Mouse (Mus musculus): ENCODE measurements around the gene Iars. TPM values are rescaled to one million over a fixed set of nuclear protein-coding genes. Genes with fewer than 3 reads are reported as not detected.

Gene Iars
- 66.0 and 71.3 TPM in 2 replicates for polyA plus RNA-seq (2015; fragmentation: Nextera tagmentation; extraction: Ambion mirVana)

- 5% methylated on average over 26 of the region's 26 CpGs for WGBS
- Histone ChIP-seq H3K27me3 (no peaks in the 10 kb centered on the region), H3K27ac (peak within 1 kb of the TSS; percentile 34; the same call in 1 of the 2 replicates), H3K4me2 (replicated peaks) (peak within 1 kb of the TSS; percentile 89), H3K4me3 (peak within 1 kb of the TSS; percentile 67), H3K4me1 (peaks cover 23% of the 10 kb centered on the region), H3K9ac (peak within 1 kb of the TSS; percentile 83), H3K36me3 (peaks cover 17% of the 10 kb centered on the region), H3K9me3 (no peaks in the 10 kb centered on the region)
- ATAC-seq (ENCODE audit: low FRiP score, low read depth): peak; percentile 100
Observed at GRCm38 (mm10) chr13:49681351-49682232, at the start of gene Iars. Gene Iars, plus strand, starts transcription at chr13:49682100.

- Histone ChIP-seq H3K4me2 (replicated peaks) (no peak overlapping the region), H3K9ac (no peak overlapping the region), H3K4me1 (peaks cover 3% of the 10 kb centered on the region; the same call in 1 of the 2 replicates), H3K4me3 (no peak overlapping the region), H3K9me3 (no peaks in the 10 kb centered on the region), H3K36me3 (peaks cover 3% of the 10 kb centered on the region; the same call in 1 of the 2 replicates), H3K27ac (no peak overlapping the region), H3K27me3 (no peaks in the 10 kb centered on the region)
- ATAC-seq (ENCODE audit: low FRiP score, low read depth): no peak
- 97% methylated on average over 2 of the region's 2 CpGs for WGBS
Observed at GRCm38 (mm10) chr13:49639965-49640364, 41.9 kb upstream of the Iars start.

- no peak for ATAC-seq (ENCODE audit: low FRiP score, low read depth)
- no peak overlapping the region for H3K4me3 ChIP-seq
- H3K27me3 ChIP-seq: no peaks in the 10 kb centered on the region
- H3K27ac ChIP-seq: no peak overlapping the region
- H3K9me3 ChIP-seq: no peaks in the 10 kb centered on the region
- peaks cover 3% of the 10 kb centered on the region; the same call in 1 of the 2 replicates for H3K4me1 ChIP-seq
- H3K9ac ChIP-seq: no peak overlapping the region
- H3K4me2 ChIP-seq (replicated peaks): no peak overlapping the region
- H3K36me3 ChIP-seq: no peaks in the 10 kb centered on the region; the same call in 1 of the 2 replicates
- 77% methylated on average over 6 of the region's 6 CpGs for WGBS
Observed at GRCm38 (mm10) chr13:49642650-49643049, 39.2 kb upstream of the Iars start.

DNA sequence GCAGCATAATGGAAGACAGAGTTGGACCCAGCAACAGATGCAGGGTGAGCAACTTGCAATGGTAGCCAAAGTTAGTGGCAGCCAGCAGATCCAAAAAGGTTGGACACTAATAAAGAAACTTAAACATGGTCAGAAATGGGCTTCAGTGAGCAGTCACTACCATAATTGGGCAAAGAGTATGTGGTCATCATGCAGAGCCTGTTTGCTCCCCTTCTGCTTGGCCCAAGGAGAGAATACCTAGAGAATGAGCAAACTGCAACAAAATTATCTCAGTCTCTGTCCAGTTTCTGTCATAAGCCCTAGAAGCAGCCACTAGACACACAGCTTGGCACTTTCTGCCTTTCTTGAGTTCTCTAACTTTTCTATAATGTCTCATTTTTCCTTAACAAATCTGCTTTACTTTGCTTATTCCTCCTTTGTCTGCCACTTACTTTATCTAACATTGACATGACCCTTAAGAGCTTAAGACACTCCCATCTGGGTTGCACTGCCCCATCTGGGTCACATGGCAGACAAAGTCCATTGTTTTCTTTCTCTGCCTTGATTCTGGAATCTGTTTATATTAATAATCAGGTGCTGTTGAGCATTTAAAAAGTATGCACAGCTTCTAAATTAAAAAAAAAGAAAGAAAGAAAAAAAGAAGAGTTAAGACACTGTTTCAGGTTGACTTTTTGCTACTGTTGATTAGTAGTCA is 38.1 kb upstream of the Iars start:
- H3K27me3 ChIP-seq: no peaks in the 10 kb centered on the region
- H3K4me1 ChIP-seq: peaks cover 3% of the 10 kb centered on the region; the same call in 1 of the 2 replicates
- H3K4me3 ChIP-seq: no peak overlapping the region
- no peaks in the 10 kb centered on the region for H3K9me3 ChIP-seq
- no peak overlapping the region for H3K9ac ChIP-seq
- H3K36me3 ChIP-seq: no peaks in the 10 kb centered on the region
- no peak overlapping the region for H3K27ac ChIP-seq
- H3K4me2 ChIP-seq (replicated peaks): no peak overlapping the region
- no peak for ATAC-seq (ENCODE audit: low FRiP score, low read depth)

DNA sequence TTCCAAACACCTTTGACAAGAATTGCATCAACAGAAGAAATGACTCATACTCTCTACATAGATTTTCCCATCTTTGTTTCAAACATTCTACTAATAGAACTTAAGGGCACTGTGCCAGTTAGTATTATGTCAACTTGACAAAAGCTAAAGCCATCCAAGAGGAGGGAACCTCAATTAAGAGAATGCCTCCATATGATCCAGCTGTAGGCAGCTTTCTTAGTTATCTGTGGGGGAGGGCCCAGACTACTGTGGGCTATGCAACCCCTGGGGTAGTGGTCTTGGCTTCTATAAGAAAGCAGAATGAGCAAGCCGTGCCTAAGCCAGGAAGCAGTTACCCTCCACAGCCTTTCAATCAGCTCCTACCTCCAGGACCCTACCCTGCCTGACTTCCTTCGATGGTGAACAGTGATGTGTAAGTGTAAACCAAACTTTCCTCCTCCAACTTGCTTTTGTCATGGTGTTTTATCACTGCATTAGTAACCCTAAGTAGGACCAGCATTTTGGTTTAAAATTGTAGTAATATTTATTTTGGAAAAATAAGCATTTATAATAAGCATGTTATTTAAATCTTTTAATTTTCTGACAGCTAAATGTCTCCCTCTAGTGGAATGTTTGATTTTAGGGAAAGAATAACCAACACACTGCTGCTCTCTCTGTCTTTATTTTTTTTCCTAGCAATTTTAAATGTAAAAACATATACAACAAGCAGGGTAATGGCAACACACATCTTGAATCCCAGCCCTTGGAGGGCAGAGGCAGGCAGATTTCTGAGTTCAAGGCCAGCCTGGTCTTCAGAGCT is 37.0 kb upstream of the Iars start:
- whole genome bisulfite sequencing: 79% methylated on average over 2 of the region's 2 CpGs
- Histone ChIP-seq H3K4me3 (no peak overlapping the region), H3K27me3 (no peaks in the 10 kb centered on the region), H3K4me2 (replicated peaks) (no peak overlapping the region), H3K9ac (no peak overlapping the region), H3K9me3 (no peaks in the 10 kb centered on the region), H3K36me3 (no peaks in the 10 kb centered on the region), H3K4me1 (peaks cover 3% of the 10 kb centered on the region; the same call in 1 of the 2 replicates), H3K27ac (peak overlapping the region; percentile 39; the same call in 1 of the 2 replicates)
- 0 out of 2 replicates have a peak, but pooled peaks have one; percentile 36 for ATAC-seq (ENCODE audit: low FRiP score, low read depth)

DNA sequence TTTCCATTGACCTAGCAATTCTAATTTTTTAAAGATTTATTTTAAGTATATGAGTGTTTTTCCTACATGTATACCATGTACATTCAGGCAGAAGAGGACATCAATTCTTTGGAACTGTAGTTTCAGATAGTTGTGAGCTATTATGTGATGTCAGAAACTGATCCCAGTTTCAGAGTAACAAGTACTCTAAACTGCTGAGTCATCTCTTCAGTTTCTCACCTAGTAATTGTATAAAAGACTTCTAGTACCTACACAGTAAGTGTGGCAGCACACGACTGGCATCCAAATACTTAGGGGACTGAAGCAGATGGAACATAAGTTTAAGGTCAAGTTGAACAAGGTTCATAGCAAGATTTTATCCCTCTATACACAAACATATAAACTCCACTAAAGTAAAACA is 35.9 kb upstream of the Iars start:
- Histone ChIP-seq H3K9ac (no peak overlapping the region), H3K27me3 (no peaks in the 10 kb centered on the region), H3K4me3 (no peak overlapping the region), H3K27ac (no peak overlapping the region), H3K4me2 (replicated peaks) (no peak overlapping the region), H3K4me1 (peaks cover 3% of the 10 kb centered on the region; the same call in 1 of the 2 replicates), H3K36me3 (no peaks in the 10 kb centered on the region), H3K9me3 (no peaks in the 10 kb centered on the region)
- no peak for ATAC-seq (ENCODE audit: low FRiP score, low read depth)
- WGBS: 79% methylated on average over 1 of the region's 1 CpGs

DNA sequence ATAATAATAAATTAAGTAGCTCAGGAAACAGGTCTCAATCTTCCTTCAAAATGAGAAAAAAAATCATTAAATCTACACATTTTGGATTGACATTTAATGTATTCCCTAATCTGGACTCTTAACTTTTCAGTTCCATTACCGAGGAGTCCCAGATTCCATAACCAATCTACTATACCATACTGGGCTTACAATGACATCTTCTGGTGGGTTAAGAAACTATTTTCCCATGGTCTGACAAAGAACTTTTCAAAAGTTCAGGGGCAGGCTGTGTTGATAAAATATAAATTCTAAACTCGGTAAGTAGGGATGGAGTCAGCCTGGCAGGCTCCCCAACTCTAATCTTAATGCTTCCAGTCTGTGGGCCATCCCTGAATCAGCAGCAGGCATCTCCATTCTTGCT is 30.8 kb upstream of the Iars start:
- H3K9ac ChIP-seq: no peak overlapping the region

GRCm38 (mm10) chr13:49651781-49652351 is 30.0 kb upstream of the Iars start:
- Histone ChIP-seq H3K27me3 (no peaks in the 10 kb centered on the region), H3K4me2 (replicated peaks) (peak overlapping the region; percentile 87), H3K9ac (peak overlapping the region; percentile 73), H3K4me3 (peak overlapping the region; percentile 84), H3K36me3 (peaks cover 7% of the 10 kb centered on the region; the same call in 1 of the 2 replicates), H3K9me3 (no peaks in the 10 kb centered on the region), H3K27ac (no peak overlapping the region), H3K4me1 (peaks cover 21% of the 10 kb centered on the region)
- WGBS: 4% methylated on average over 4 of the region's 4 CpGs
- ATAC-seq (ENCODE audit: low FRiP score, low read depth): no peak

More for the DNA sequence above, 30.8 kb upstream of the Iars start:
- H3K36me3 ChIP-seq: peaks cover 5% of the 10 kb centered on the region; the same call in 1 of the 2 replicates
- H3K4me2 ChIP-seq (replicated peaks): peak overlapping the region; percentile 87
- ATAC-seq (ENCODE audit: low FRiP score, low read depth): no peak
- no peaks in the 10 kb centered on the region for H3K9me3 ChIP-seq
- H3K27ac ChIP-seq: no peak overlapping the region
- peak overlapping the region; percentile 84; the same call in 1 of the 2 replicates for H3K4me3 ChIP-seq
- H3K27me3 ChIP-seq: no peaks in the 10 kb centered on the region
- peaks cover 21% of the 10 kb centered on the region for H3K4me1 ChIP-seq
- whole genome bisulfite sequencing: 54% methylated on average over 2 of the region's 2 CpGs

GRCm38 (mm10) chr13:49652481-49653179 is 29.3 kb upstream of the Iars start, which contains the start of the genes Cenpp and Nol8:
Gene Cenpp, minus strand, starts transcription at chr13:49652785.
Gene Nol8, plus strand, starts transcription at chr13:49653078.
- ATAC-seq (ENCODE audit: low FRiP score, low read depth): peak; percentile 98

GRCm38 (mm10) chr13:49653180-49653541 is 28.7 kb upstream of the Iars start:
- under 1% methylated on average over 16 of the region's 16 CpGs for WGBS
- Histone ChIP-seq H3K4me1 (peaks cover 21% of the 10 kb centered on the region), H3K36me3 (peaks cover 13% of the 10 kb centered on the region), H3K4me3 (peak overlapping the region; percentile 84), H3K27me3 (no peaks in the 10 kb centered on the region), H3K27ac (no peak overlapping the region; the same call in 1 of the 2 replicates), H3K9me3 (no peaks in the 10 kb centered on the region), H3K9ac (peak overlapping the region; percentile 72), H3K4me2 (replicated peaks) (peak overlapping the region; percentile 83)
- ATAC-seq (ENCODE audit: low FRiP score, low read depth): peak; percentile 82

More at GRCm38 (mm10) chr13:49652481-49653179, 29.3 kb upstream of the Iars start, which contains the start of the genes Cenpp and Nol8:
- Histone ChIP-seq H3K9ac (peak within 1 kb of the TSS; percentile 73), H3K4me3 (peak within 1 kb of the TSS; percentile 84), H3K36me3 (peaks cover 12% of the 10 kb centered on the region), H3K27me3 (no peaks in the 10 kb centered on the region), H3K4me2 (replicated peaks) (peak within 1 kb of the TSS; percentile 87), H3K9me3 (no peaks in the 10 kb centered on the region), H3K27ac (no peak within 1 kb of the TSS; the same call in 1 of the 2 replicates), H3K4me1 (peaks cover 21% of the 10 kb centered on the region)
- under 1% methylated on average over 68 of the region's 68 CpGs for WGBS

Measured in limb, embryonic 13.5 days (tissue).